ENCODE assay signal across 8 mouse cellular contexts in the genomic region with DNA sequence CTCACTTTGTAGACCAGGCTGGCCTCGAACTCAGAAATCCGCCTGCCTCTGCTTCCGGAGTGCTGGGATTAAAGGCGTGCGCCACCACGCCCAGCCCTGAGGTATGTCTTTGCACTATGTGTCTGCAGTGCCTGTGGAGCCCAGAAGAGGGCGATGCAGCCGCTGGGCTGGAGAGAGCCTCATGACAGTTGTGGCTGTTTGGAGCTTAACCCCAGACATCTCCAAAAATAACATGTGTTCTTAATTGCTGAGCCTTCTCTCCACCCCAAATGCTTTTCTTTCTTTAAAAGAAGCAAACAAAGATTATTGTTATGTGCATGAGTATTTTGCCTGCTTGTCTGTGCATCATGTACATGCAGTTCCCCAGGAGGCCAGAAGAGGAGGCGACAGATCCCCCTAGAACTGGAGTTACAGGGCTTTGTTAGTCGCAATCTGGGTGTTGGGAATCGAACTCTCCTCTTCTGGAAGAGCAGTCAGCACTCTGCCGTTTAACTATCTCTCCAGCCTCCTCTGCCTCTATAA. TPM values are rescaled to one million over a fixed set of nuclear protein-coding genes. Genes with fewer than 3 reads are reported as not detected.
A peak's percentile ranks its signal among the peaks of the same experiment; 100 is the strongest.
DNase-seq lines count a peak whose midpoint lies in the region; ATAC-seq and TF ChIP-seq lines count a peak whose summit lies in the region.

No protein-coding gene starts in this region.

- no peak for TF ChIP-seq POLR2A in testis, adult 2 months (IDR thresholded peaks at IDR 0.05; ENCODE audit: control insufficient read depth, low read depth, low read length)

- peaks cover 4% of the 10 kb centered on the region; the same call in 1 of the 2 replicates for H3K4me1 ChIP-seq in testis, adult 2 months (ENCODE audit: control insufficient read depth, insufficient read depth, low read length)
- H3K4me1 ChIP-seq in lung, postnatal 0 days (ENCODE audit: insufficient read depth, low read depth, low read length), result no peaks in the 10 kb centered on the region

- no peaks in the 10 kb centered on the region for H3K27me3 ChIP-seq in testis, adult 2 months (ENCODE audit: control insufficient read depth, insufficient read depth, low read length)
- no peaks in the 10 kb centered on the region for H3K27me3 ChIP-seq in lung, postnatal 0 days (replicated peaks; ENCODE audit: insufficient read depth, low read length)

- peak overlapping the region; percentile 58; the same call in 1 of the 2 replicates for H3K4me2 ChIP-seq in lung, postnatal 0 days (replicated peaks; ENCODE audit: low read depth, low read length)

- peak; percentile 57; the same call in 1 of the 2 replicates for TF ChIP-seq CTCF in testis, adult 2 months (IDR thresholded peaks at IDR 0.05; ENCODE audit: control insufficient read depth, insufficient read depth, insufficient replicate concordance, low read depth, low read length)
- TF ChIP-seq CTCF in lung, postnatal 0 days (IDR thresholded peaks at IDR 0.05), result peak; percentile 67

- TF ChIP-seq EP300 in lung, postnatal 0 days (IDR thresholded peaks at IDR 0.05), result no peak

- WGBS in lung, postnatal 0 days, result 71% methylated on average over 12 of the region's 12 CpGs

- H3K9me3 ChIP-seq in lung, postnatal 0 days (ENCODE audit: low read length), result no peaks in the 10 kb centered on the region

- H3K36me3 ChIP-seq in testis, adult 2 months (ENCODE audit: control insufficient read depth, insufficient read depth, low read length), result peaks cover 5% of the 10 kb centered on the region; the same call in 1 of the 2 replicates
- no peaks in the 10 kb centered on the region for H3K36me3 ChIP-seq in lung, postnatal 0 days (ENCODE audit: insufficient read depth, low read length)

- peak overlapping the region; percentile 44; the same call in 1 of the 2 replicates for H3K27ac ChIP-seq in testis, adult 2 months (ENCODE audit: control insufficient read depth, insufficient read depth, low read depth, low read length)
- no peak overlapping the region for H3K27ac ChIP-seq in lung, postnatal 0 days (ENCODE audit: low read length)

- no peak for DNase-seq in testis, postnatal 14 days (ENCODE audit: low spot score)
- DNase-seq in c-Kit-positive CD71-positive TER-119-positive erythroid progenitor cells, embryonic 14.5 days (ENCODE audit: low spot score), result peak; percentile 60
- DNase-seq in gastrocnemius, postnatal 10 days, result peak; percentile 71
- peak; percentile 49 for DNase-seq in kidney, adult 18-20 months
- DNase-seq in lung, postnatal 0 days (ENCODE audit: low spot score), result peak; percentile 64
- DNase-seq in retina, postnatal 1 day, result peak; percentile 51
- no peak for DNase-seq in left cerebral cortex, adult 11 months (ENCODE audit: low spot score)

- ATAC-seq in lung, postnatal 0 days, result peak; percentile 51

- H3K9ac ChIP-seq in lung, postnatal 0 days (replicated peaks; ENCODE audit: low read depth), result no peak overlapping the region

- peak overlapping the region; percentile 76 for H3K4me3 ChIP-seq in testis, adult 2 months (ENCODE audit: control insufficient read depth, low read depth, low read length)
- H3K4me3 ChIP-seq in lung, postnatal 0 days (ENCODE audit: low read depth, low read length), result peak overlapping the region; percentile 71

RNA-seq across cellular contexts. Expression of a gene that starts 0.7 kb away (rescaled TPM):
- 12.8 and 13.4 TPM in 2 replicates for polyA plus RNA-seq in testis, adult 2 months (2012; rRNA removed)
- 10 to 100 TPM; 23.9 to 28.6 TPM for total RNA-seq in gastrocnemius, postnatal 10 days (2021)
- polyA plus RNA-seq in lung, postnatal 0 days (2015; fragmentation: Nextera tagmentation; extraction: Ambion mirVana), result 26.7 and 26.8 TPM in 2 replicates

RNA-seq across cellular contexts. Expression of a gene that starts 1.0 kb away (rescaled TPM):
- 258 and 295 TPM in 2 replicates for polyA plus RNA-seq in testis, adult 2 months (2012; rRNA removed)
- 10 to 100 TPM; 46.6 to 48.2 TPM for total RNA-seq in gastrocnemius, postnatal 10 days (2021)
- 51.7 and 58.4 TPM in 2 replicates for polyA plus RNA-seq in lung, postnatal 0 days (2015; fragmentation: Nextera tagmentation; extraction: Ambion mirVana)

RNA-seq across cellular contexts. Expression of a gene that starts 8.7 kb away (rescaled TPM):
- 33.5 and 34.1 TPM in 2 replicates for polyA plus RNA-seq in testis, adult 2 months (2012; rRNA removed)
- 1 to 10 TPM; 4.7 to 4.9 TPM for total RNA-seq in gastrocnemius, postnatal 10 days (2021)
- polyA plus RNA-seq in lung, postnatal 0 days (2015; fragmentation: Nextera tagmentation; extraction: Ambion mirVana), result 0.56 and 0.65 TPM in 2 replicates

RNA-seq across cellular contexts. Expression of a gene that starts 18.8 kb away (rescaled TPM):
- polyA plus RNA-seq in testis, adult 2 months (2012; rRNA removed), result 3.8 and 3.9 TPM in 2 replicates
- 1 to 10 TPM; 2.3 to 4.3 TPM for total RNA-seq in gastrocnemius, postnatal 10 days (2021)
- 5.1 and 6.1 TPM in 2 replicates for polyA plus RNA-seq in lung, postnatal 0 days (2015; fragmentation: Nextera tagmentation; extraction: Ambion mirVana)

RNA-seq across cellular contexts. Expression of a gene that starts 19.0 kb away (rescaled TPM):
- polyA plus RNA-seq in testis, adult 2 months (2012; rRNA removed), result 0.06 and 0.41 TPM in 2 replicates
- total RNA-seq in gastrocnemius, postnatal 10 days (2021), result not detected
- 0.62 and 0.96 TPM in 2 replicates for polyA plus RNA-seq in lung, postnatal 0 days (2015; fragmentation: Nextera tagmentation; extraction: Ambion mirVana)

Comparison
In these comparisons a context has a peak if more than half of its experiments do, and no peak if none do; other contexts are left out.
1. DNase-seq: peak in c-Kit-positive CD71-positive TER-119-positive erythroid progenitor cells, embryonic 14.5 days (single experiment), gastrocnemius, postnatal 10 days (single experiment), kidney, adult 18-20 months (single experiment), lung, postnatal 0 days (single experiment) and retina, postnatal 1 day (single experiment); none in testis, postnatal 14 days (single experiment) and left cerebral cortex, adult 11 months (single experiment).
2. RNA of a gene that starts 8.7 kb away (polyA plus RNA-seq): 33.5 to 34.1 TPM in testis, adult 2 months; 0.56 to 0.65 TPM in lung, postnatal 0 days; every median in the first group is over 10 times any median in the second.